Mouse (Mus musculus) heart, adult 9 months (tissue): ENCODE data around the gene Cisd3.
"Not testable (repeated sequence)": the region's sequence is repeated elsewhere in the genome, so short reads cannot be mapped to it uniquely, and the experiment has no call there.

Experiments
- DNase-seq, 2 experiments: peaks; one replicate each; pipeline ENCODE4 v3.0.0; 2022; ENCODE audit warnings: low spot score in 2 of 2

Gene Cisd3

GRCm38 (mm10) chr11:97686322-97686908, 789 bp downstream of the Cisd3 start:
- DNase-seq: no peak

- DNase-seq: no peak
Observed at GRCm38 (mm10) chr11:97687061-97687460, 1.4 kb downstream of the Cisd3 start.

- peak in 1 of 2 experiments; percentile 47 for DNase-seq
Observed at GRCm38 (mm10) chr11:97689861-97690260, 4.2 kb downstream of the Cisd3 start.

GRCm38 (mm10) chr11:97694435-97694834, 8.8 kb downstream of the Cisd3 start:
- DNase-seq: no peak

GRCm38 (mm10) chr11:97694921-97695711, 9.5 kb downstream of the Cisd3 start:
- DNase-seq: peak in 1 of 2 experiments; percentile 38

GRCm38 (mm10) chr11:97695712-97696401, 10.2 kb downstream of the Cisd3 start:
- DNase-seq: no peak

- DNase-seq: no peak
Observed at GRCm38 (mm10) chr11:97696669-97697068, 11.0 kb downstream of the Cisd3 start.

- no peak for DNase-seq
Observed at GRCm38 (mm10) chr11:97697199-97697890, 11.7 kb downstream of the Cisd3 start.

- DNase-seq: no peak
Observed at GRCm38 (mm10) chr11:97697891-97698529, 12.4 kb downstream of the Cisd3 start.

- DNase-seq: peak; percentile 60 to 62
Observed at GRCm38 (mm10) chr11:97698741-97699611, 13.3 kb downstream of the Cisd3 start.

- peak; percentile 83 to 85 for DNase-seq
Observed at GRCm38 (mm10) chr11:97699626-97700002, 14.0 kb downstream of the Cisd3 start.

- peak; percentile 74 to 87 for DNase-seq
Observed at GRCm38 (mm10) chr11:97700003-97700745, 14.5 kb downstream of the Cisd3 start, which contains the start of gene Pcgf2. Gene Pcgf2, minus strand, starts transcription at chr11:97700497.

- peak in 1 of 2 experiments; percentile 48 for DNase-seq
Observed at GRCm38 (mm10) chr11:97700746-97701580, 15.3 kb downstream of the Cisd3 start.

- no peak for DNase-seq
Observed at GRCm38 (mm10) chr11:97701581-97702392, 16.2 kb downstream of the Cisd3 start.

GRCm38 (mm10) chr11:97702393-97702745, 16.7 kb downstream of the Cisd3 start:
- DNase-seq: peak; percentile 78 to 91

- DNase-seq: peak; percentile 100
Observed at GRCm38 (mm10) chr11:97703039-97703826, 17.6 kb downstream of the Cisd3 start, which contains the start of gene Psmb3. Gene Psmb3, plus strand, starts transcription at chr11:97703399.

GRCm38 (mm10) chr11:97710067-97710466, 24.4 kb downstream of the Cisd3 start:
- not testable (repeated sequence) for DNase-seq
